Mouse (Mus musculus): ENCODE results near the gene Nav2.

Nav2 gene

GRCm38 (mm10) chr7:49303600-49304411 is 395.3 kb downstream of the Nav2 start:
- no peak for DNase-seq

DNA sequence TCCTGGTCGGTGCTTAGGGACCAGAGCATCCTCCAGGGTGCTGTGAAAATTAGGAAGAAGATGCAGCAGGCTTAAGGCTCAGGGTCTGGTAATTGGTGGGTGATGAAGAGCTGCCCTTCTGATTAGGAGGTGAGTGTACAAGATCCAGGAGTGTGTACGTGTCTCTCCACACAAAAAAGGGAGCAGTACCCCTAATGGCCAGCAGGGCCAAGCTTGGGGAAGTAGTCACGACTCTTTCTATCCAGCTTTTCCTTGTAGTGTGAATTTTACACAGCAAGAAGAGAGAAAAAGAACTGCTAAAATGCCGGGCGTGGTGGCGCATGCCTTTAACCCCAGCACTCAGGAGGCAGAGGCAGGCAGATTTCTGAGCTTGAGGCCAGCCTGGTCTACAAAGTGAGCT is 399.2 kb downstream of the Nav2 start:
- DNase-seq, result no peak

DNA sequence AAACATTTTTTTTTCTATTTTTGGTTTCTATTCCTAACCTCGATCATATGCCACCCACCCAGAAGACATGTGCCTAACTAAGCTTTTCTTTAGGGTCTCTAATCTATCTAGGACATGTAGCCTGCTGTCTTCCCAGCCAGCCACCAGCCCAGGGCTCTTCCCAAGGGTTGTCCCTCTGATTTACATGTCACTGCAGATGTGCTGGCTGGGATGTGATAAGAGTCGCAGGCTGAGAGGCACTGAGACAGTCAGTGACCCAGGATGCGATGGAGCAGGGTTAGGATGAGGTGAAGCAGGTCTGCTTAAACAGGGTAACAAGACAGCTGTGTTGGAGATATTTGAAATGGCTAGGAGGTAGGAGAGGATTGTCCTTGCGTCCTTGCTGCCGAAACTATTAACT is 401.2 kb downstream of the Nav2 start:
- DNase-seq, result no peak

GRCm38 (mm10) chr7:49313945-49314344 is 405.4 kb downstream of the Nav2 start:
- DNase-seq, result no peak

GRCm38 (mm10) chr7:49315033-49315432 is 406.5 kb downstream of the Nav2 start:
- no peak for DNase-seq

DNA sequence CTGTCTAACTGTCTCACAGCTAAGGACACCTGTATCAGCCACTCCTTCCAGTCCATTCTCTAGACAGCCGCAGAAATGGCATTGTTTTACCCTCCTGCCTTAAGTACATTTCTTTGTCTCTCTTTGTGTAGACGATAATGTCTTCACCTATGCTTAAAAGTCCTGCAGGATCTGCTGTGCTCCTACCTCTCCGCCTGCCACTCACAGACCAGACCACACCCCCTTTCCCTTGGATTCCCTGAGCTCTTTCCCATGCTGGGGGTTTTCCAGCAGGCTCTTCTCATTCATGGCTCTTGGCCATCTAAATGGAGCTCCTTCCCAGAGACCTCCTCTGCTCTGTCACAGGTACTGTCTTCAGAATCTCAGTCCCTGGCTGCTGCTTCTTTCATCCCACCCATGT is 408.1 kb downstream of the Nav2 start:
- no peak for DNase-seq

DNA sequence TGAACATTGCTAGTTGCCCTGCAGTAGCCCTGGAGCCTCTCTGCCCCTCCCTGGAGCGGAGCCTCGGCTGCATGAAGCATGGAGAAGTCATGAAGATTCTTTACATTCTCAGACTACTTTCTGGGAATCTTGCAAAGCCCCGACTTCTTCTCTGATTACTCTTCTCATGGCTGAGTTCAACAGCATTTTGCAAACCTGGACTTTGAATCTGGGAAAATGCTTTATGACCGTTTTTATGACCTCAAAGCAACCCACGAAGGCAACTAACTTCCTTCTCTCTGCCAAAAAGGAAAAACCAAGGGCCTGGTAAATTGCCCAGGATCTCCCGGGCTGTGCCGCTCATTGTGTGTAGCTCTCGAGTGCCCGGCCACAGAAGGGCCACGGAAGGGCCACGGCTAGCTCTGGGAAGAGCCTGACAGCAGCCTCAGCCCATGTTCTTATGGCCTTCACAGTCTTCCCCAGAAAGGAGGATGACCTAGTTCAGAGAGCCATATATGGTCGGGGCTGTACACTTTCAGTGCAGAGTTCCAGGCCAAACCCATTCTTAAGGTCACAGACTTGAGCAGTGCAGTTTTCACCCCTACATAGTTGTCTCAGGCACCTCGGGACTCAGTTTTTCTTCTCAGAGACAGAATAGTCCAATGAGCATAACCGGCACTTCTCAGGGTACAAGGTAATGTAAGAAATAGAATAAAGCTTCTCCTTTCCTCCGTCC is 409.8 kb downstream of the Nav2 start:
- no peak for DNase-seq

DNA sequence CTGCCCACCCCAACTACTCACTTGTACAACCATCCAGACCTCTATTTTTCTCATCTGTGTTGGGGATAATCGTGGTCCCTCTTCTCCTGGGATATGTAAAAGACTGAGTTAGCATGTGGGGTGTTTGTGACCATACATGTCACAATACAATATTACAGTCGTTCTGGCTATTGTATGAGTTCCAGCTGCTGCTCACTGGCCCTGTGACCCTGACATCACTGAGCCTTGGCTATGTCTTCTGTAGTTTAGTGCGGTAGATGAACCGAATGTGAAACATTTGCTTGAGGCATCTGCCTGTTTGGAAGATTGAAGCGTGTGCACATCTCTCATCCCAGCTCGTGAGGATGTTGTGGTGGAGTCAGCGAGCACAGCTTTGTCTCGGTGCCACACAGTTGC is 410.4 kb downstream of the Nav2 start:
- no peak for DNase-seq

DNA sequence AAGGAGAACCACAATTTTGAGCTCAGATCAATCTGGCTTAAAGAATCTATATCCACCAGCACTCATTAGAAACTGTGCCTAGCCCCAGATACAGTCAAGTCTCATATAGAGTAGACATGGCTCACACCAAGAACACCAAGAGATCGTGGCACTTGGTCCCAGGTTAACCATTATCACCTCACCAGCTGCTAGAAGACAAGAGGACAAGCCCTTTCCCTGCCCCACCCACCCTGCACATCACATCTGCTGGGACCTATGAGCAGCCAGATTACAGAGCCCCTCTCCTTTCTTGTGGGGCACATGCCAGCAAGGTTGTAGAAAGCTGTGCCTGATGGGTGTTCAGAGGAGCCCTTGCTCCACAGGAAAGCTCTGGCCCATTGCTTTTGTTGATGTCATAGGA is 411.5 kb downstream of the Nav2 start:
- DNase-seq, result no peak

DNA sequence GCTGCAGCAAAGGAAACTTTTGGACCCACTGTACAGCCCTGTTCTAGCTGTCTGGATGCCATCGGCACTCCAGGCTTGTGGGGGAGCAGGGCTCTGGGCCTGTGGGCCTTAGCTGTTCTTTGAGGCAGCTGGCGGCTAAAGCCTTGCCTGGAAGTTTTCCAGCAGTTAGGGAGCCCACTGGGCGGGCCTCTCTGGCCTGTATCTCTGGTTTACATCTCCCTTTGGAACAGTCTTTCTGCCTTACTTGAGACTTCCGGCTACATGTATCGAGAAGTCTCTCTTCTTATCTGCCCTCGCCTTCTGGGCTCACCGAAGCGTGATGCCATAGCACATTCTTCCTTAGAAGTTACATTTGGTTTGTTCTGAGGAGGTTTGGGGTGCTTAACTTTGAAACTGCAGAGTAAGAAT is 412.6 kb downstream of the Nav2 start:
- DNase-seq, result no peak

DNA sequence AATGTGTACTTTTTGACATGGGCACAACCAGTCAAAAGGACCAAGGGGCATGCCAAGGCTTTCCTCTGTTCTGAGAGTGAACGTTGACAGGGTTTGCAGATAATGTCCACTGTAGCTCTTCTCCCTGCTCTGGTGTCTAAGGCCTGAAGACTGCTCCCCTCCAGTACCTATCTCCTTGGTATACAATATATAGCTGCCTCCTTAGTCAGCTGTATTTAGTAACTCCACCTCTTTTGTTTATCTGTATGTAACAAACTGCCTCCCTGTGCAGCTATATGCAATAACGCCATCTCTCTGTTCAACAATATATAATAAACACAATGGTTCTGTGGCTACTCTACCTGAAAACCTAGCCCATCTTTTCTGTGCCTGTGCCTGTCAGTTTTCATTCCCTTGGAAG is 413.7 kb downstream of the Nav2 start:
- DNase-seq, result no peak

DNA sequence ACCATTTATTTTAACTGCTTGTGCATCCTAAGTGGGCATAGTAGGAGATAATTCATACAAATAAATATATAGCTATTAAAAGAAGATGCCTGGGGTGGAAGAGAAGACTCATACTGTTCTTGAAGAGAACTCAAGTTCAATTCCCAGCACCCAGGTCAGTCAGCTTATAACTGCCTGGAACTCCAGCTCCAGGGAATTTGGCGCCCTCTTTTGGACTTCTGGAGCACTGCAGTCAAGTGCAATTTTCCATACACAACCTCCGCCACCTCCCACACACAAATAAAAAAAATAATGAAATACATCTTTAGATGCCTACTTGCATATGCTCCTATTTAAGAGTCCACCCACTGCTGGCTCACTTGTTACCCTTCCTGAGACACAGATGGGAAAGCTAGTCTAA is 416.1 kb downstream of the Nav2 start:
- DNase-seq, result no peak

- no peak for DNase-seq
Observed at GRCm38 (mm10) chr7:49326136-49326722, 417.7 kb downstream of the Nav2 start.

GRCm38 (mm10) chr7:49326967-49327742 is 418.6 kb downstream of the Nav2 start:
- no peak for DNase-seq

GRCm38 (mm10) chr7:49330181-49330580 is 421.7 kb downstream of the Nav2 start:
- no peak for DNase-seq

GRCm38 (mm10) chr7:49331939-49332338 is 423.4 kb downstream of the Nav2 start:
- DNase-seq, result no peak

DNA sequence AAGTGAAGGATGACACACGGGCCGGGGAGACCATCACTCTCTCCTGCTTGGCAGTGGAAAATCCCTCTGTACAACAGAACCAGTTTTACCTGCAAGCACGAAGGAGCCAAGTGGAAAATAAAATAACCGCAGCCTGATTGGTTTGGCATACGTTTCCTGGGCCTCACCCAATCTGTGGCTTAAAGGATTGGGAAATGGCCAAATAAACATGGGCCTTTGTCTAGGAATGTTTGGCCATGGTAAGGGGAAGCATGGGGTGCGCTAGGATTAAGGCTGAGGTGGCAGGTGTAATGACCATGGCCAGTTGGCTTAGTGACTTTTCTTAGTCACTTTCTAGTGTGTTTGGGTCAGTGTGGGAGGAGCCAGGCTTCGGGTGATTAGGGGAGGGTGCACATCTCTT is 424.1 kb downstream of the Nav2 start:
- DNase-seq, result no peak

GRCm38 (mm10) chr7:49334163-49334562 is 425.6 kb downstream of the Nav2 start:
- no peak for DNase-seq

DNA sequence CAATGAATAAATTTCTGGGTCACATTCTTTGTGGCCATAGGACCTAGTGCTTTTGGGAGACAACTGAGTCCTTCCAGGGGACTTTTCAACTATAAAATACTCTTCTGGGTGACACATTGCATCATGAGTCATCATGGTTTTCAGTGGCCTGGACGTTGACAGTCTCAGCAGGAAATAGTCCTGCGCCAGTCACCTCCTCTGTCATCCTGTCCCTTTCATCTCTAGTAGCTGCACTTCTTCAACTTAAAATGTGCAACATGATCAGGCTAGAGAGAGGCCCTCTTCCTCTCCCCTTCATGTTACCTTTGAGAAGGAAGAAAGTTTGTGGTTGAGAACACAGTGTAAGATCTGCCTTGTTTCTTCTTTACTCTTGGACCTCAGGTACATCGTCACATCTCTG is 426.5 kb downstream of the Nav2 start:
- DNase-seq, result no peak

DNA sequence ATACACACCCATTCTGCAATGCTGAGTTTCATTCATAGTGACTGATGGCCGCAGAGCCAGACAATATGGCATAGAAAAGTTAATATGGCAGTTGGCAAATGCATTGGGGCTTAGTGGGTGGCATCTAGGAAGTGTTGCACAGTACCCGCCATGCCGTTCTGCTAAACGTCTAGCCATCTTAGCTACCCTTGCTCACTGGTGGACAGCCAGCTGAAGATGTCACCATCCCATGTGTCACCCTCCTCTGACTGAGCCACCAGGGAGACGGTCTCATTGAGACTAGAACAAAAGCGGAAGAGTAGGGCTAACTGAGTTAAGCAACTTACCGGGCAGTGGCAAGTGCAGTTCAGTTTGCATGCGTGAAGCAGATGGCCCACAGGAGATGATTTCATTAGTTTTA is 428.2 kb downstream of the Nav2 start:
- DNase-seq, result no peak

GRCm38 (mm10) chr7:49337710-49338109 is 429.2 kb downstream of the Nav2 start:
- DNase-seq, result no peak

DNA sequence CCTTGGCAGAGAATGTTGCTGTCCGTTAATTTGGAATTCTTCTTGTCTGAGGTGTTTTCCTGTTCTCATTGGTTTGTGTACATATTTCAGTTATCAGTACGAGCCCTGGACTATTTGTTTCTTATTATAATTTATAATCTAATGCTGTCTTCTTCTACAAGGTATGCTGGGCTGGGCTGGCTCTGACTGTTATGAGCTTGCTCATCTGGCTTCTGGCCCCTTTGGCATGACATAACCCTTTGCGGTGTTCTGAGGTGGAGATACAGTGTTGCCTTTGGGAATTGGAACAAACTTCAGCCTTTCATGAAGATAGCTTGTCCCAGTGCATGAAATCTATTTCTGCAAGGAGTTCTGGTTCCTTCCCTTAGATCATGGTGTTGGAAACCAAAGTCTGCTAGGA is 431.4 kb downstream of the Nav2 start:
- no peak for DNase-seq

GRCm38 (mm10) chr7:49341151-49341918 is 432.8 kb downstream of the Nav2 start:
- DNase-seq, result no peak

Data from kidney, adult 9 months (tissue).